Mouse (Mus musculus): ENCODE measurements around the gene Egr2. TPM values are rescaled to one million over a fixed set of nuclear protein-coding genes. Genes with fewer than 3 reads are reported as not detected.

The Egr2 gene
- total and polyA plus RNA-seq, 3 experiments: 0.61 to 1.8 (median 1.3) TPM

Other genes starting within 250 kb of the Egr2 start
- 10 to 100 TPM; 24.1 to 28.0 TPM for gene Ado, start 13.5 kb downstream of the Egr2 start, total RNA-seq (2021)
- 32.1 and 34.0 TPM in 2 replicates for gene Ado, start 13.5 kb downstream of the Egr2 start, polyA plus RNA-seq (2012; rRNA removed)